Mouse (Mus musculus) forebrain, embryonic 14.5 days (tissue): ENCODE measurements around the gene Thpo. TPM values are rescaled to one million over a fixed set of nuclear protein-coding genes. Genes with fewer than 3 reads are reported as not detected.

Experiments
- ATAC-seq: fragments of 200-750 bp; cut with Nextera tagmentation; 2 replicates; pipeline ENCODE4 v1.8.0; 2017; ENCODE audit warnings: mild to moderate bottlenecking, moderate library complexity
- DNase-seq: peaks from one replicate; pipeline ENCODE4 v3.0.0-alpha.2; 2015; ENCODE audit warnings: low spot score
- H3K27ac ChIP-seq: fragments of 300-500 bp; sonication (generic); 2 replicates; pipeline ENCODE4 v1.5.1; 2014; ENCODE audit warnings: low read depth, mild to moderate bottlenecking, control low read depth, low read length, moderate library complexity
- H3K27me3 ChIP-seq: fragments of 300-500 bp; sonication (generic); replicated peaks from 2 replicates; pipeline ENCODE4 v1.6.1; 2014; ENCODE audit warnings: low read length, control low read depth, mixed read lengths; ENCODE audit not compliant: control insufficient read depth, insufficient read depth
- H3K36me3 ChIP-seq: fragments of 300-500 bp; sonication (generic); 2 replicates; pipeline ENCODE4 v1.6.1; 2014; ENCODE audit warnings: low read length, control low read depth; ENCODE audit not compliant: control insufficient read depth, insufficient read depth
- H3K4me1 ChIP-seq: fragments of 300-500 bp; sonication (generic); 2 replicates; pipeline ENCODE4 v1.6.1; 2014; ENCODE audit warnings: antibody characterized with exemption, low read length, control low read depth; ENCODE audit not compliant: control insufficient read depth, insufficient read depth
- H3K4me2 ChIP-seq: fragments of 300-500 bp; sonication (generic); 2 replicates; pipeline ENCODE4 v1.6.1; 2014; ENCODE audit warnings: mild to moderate bottlenecking, control low read depth, low read length
- H3K4me3 ChIP-seq: fragments of 300-500 bp; sonication (generic); 2 replicates; pipeline ENCODE4 v1.5.1; 2014; ENCODE audit warnings: low read depth, low read length, control low read depth
- H3K9ac ChIP-seq: fragments of 300-500 bp; sonication (generic); 2 replicates; pipeline ENCODE4 v1.6.1; 2014; ENCODE audit warnings: mild to moderate bottlenecking, low read length, control low read depth, moderate library complexity
- H3K9me3 ChIP-seq: fragments of 300-500 bp; sonication (generic); replicated peaks from 2 replicates; pipeline ENCODE4 v1.6.1; 2016; ENCODE audit warnings: low read length, control low read depth, mixed read lengths; ENCODE audit not compliant: control insufficient read depth
- WGBS: fragments of 180-500 bp; shearing (Covaris S2); extraction: QIAGEN DNeasy Blood & Tissue Kit; methylation state at CpG from one replicate; pipeline ENCODE4 v1.1.7; 2014; 5-methylcytosine and 5-hydroxymethylcytosine counted together
- polyA plus RNA-seq: library from polyadenylated mRNA; unstranded; fragments of >200 nt; fragmentation: Nextera tagmentation; extraction: Ambion mirVana; gene quantifications from 2 replicates; pipeline ENCODE4 v1.2.1, GENCODE M21; 2014

The Thpo gene
- polyA plus RNA-seq, 1 experiment from 2014 or later, result 0.25 TPM

DNA sequence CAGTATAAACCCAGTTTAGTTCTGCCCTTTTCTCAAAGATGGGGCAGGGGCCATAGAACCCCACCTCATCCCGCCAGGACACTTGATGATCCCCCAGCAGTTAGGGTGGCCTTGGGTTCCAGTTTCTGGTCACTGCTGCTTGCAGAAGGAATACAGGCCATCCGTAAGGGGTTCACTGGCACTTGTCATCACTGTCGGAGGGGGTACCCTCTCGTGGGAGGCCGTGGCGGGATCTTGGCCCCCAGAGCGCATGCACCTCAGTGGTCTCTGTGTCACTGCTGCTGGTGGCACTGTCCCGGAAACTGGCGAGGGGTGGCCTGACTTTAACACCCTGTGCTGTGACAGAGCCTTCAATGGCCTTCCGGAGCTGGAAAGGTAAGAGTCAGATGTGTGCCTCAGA lies 31.2 kb downstream of the Thpo start:
- Histone ChIP-seq H3K4me2 (no peak overlapping the region), H3K9me3 (no peaks in the 10 kb centered on the region), H3K4me3 (no peak overlapping the region), H3K36me3 (peaks cover 53% of the 10 kb centered on the region), H3K4me1 (peaks cover 8% of the 10 kb centered on the region; the same call in 1 of the 2 replicates), H3K27ac (no peak overlapping the region), H3K9ac (no peak overlapping the region), H3K27me3 (no peaks in the 10 kb centered on the region)
- WGBS, result 92% methylated on average over 10 of the region's 10 CpGs
- no peak for DNase-seq
- ATAC-seq, result no peak; the same call in 1 of the 2 replicates

- peak; percentile 62 for ATAC-seq
- WGBS, result 3% methylated on average over 8 of the region's 8 CpGs
- H3K4me2 ChIP-seq, result no peak overlapping the region
- peaks cover 47% of the 10 kb centered on the region for H3K36me3 ChIP-seq
- DNase-seq, result peak; percentile 69
- no peak overlapping the region for H3K4me3 ChIP-seq
- no peak overlapping the region for H3K27ac ChIP-seq
- peaks cover 8% of the 10 kb centered on the region; the same call in 1 of the 2 replicates for H3K4me1 ChIP-seq
- H3K9me3 ChIP-seq, result no peaks in the 10 kb centered on the region
- H3K27me3 ChIP-seq, result no peaks in the 10 kb centered on the region
- no peak overlapping the region for H3K9ac ChIP-seq
Observed at GRCm38 (mm10) chr16:20702522-20702893, 31.8 kb downstream of the Thpo start.

GRCm38 (mm10) chr16:20701729-20702521 lies 32.4 kb downstream of the Thpo start:
- no peaks in the 10 kb centered on the region for H3K27me3 ChIP-seq
- H3K4me2 ChIP-seq, result no peak overlapping the region
- DNase-seq (no peak), ATAC-seq (no peak; the same call in 1 of the 2 replicates)
- H3K36me3 ChIP-seq, result peaks cover 41% of the 10 kb centered on the region
- WGBS, result 14% methylated on average over 11 of the region's 12 CpGs
- H3K27ac ChIP-seq, result peak overlapping the region; percentile 16; the same call in 1 of the 2 replicates
- no peaks in the 10 kb centered on the region for H3K9me3 ChIP-seq
- H3K4me3 ChIP-seq, result no peak overlapping the region
- H3K4me1 ChIP-seq, result peaks cover 8% of the 10 kb centered on the region; the same call in 1 of the 2 replicates
- no peak overlapping the region; the same call in 1 of the 2 replicates for H3K9ac ChIP-seq

- H3K9ac ChIP-seq, result no peak overlapping the region; the same call in 1 of the 2 replicates
- H3K4me1 ChIP-seq, result peaks cover 14% of the 10 kb centered on the region
- H3K4me3 ChIP-seq, result no peak overlapping the region
- H3K9me3 ChIP-seq, result no peaks in the 10 kb centered on the region
- peak overlapping the region; percentile 16; the same call in 1 of the 2 replicates for H3K27ac ChIP-seq
- no peak overlapping the region for H3K4me2 ChIP-seq
- H3K36me3 ChIP-seq, result peaks cover 35% of the 10 kb centered on the region
- no peak for ATAC-seq
- no peak for DNase-seq
- 50% methylated on average over 7 of the region's 7 CpGs for WGBS
- H3K27me3 ChIP-seq, result no peaks in the 10 kb centered on the region
Observed at GRCm38 (mm10) chr16:20701316-20701715, 33.0 kb downstream of the Thpo start.

GRCm38 (mm10) chr16:20700036-20700435 lies 34.3 kb downstream of the Thpo start:
- H3K4me2 ChIP-seq, result no peak overlapping the region
- no peak overlapping the region for H3K27ac ChIP-seq
- no peaks in the 10 kb centered on the region for H3K27me3 ChIP-seq
- ATAC-seq, result no peak
- H3K36me3 ChIP-seq, result peaks cover 29% of the 10 kb centered on the region
- H3K9ac ChIP-seq, result no peak overlapping the region
- H3K4me1 ChIP-seq, result peaks cover 19% of the 10 kb centered on the region
- no peaks in the 10 kb centered on the region for H3K9me3 ChIP-seq
- H3K4me3 ChIP-seq, result no peak overlapping the region
- no peak for DNase-seq
- WGBS, result 38% methylated on average over 5 of the region's 5 CpGs

- H3K4me3 ChIP-seq, result no peak overlapping the region
- 81% methylated on average over 5 of the region's 5 CpGs for WGBS
Observed at GRCm38 (mm10) chr16:20699266-20699665, 35.0 kb downstream of the Thpo start.

GRCm38 (mm10) chr16:20695622-20696323 lies 38.5 kb downstream of the Thpo start:
- Histone ChIP-seq H3K4me3 (peak overlapping the region; percentile 35), H3K27ac (peak overlapping the region; percentile 74), H3K36me3 (peaks cover 35% of the 10 kb centered on the region), H3K9ac (peak overlapping the region; percentile 55), H3K9me3 (no peaks in the 10 kb centered on the region), H3K27me3 (no peaks in the 10 kb centered on the region), H3K4me2 (peak overlapping the region; percentile 88), H3K4me1 (peaks cover 21% of the 10 kb centered on the region)
- peak; percentile 97 for DNase-seq
- 1% methylated on average over 46 of the region's 46 CpGs for WGBS
- peak; percentile 84 for ATAC-seq

More at GRCm38 (mm10) chr16:20699266-20699665, 35.0 kb downstream of the Thpo start:
- H3K27me3 ChIP-seq, result no peaks in the 10 kb centered on the region
- DNase-seq (no peak), ATAC-seq (no peak)
- no peak overlapping the region for H3K9ac ChIP-seq
- no peak overlapping the region for H3K4me2 ChIP-seq
- H3K36me3 ChIP-seq, result peaks cover 29% of the 10 kb centered on the region
- peaks cover 23% of the 10 kb centered on the region for H3K4me1 ChIP-seq
- H3K27ac ChIP-seq, result no peak overlapping the region
- no peaks in the 10 kb centered on the region for H3K9me3 ChIP-seq

DNA sequence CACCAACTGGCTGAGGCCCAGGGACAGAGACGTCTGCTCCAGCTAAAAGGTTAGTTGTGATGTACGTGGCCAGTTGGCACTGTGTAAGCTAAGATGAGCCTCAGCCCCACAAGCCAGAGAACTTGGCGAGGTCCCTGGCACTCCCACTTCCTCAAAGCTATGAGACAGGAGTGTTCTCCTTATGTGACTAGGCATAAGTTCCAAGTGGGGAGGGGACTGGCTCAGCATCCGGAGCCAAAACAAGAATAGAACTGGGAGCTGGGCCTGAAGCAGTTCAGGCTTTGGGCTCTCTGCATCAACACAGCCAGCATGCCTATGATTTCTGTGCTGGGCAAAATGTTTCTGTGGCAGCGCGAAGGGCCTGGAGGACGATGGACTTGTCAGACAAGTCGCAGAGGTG lies 39.5 kb downstream of the Thpo start:
- Histone ChIP-seq H3K4me3 (no peak overlapping the region), H3K4me2 (peak overlapping the region; percentile 88), H3K36me3 (peaks cover 39% of the 10 kb centered on the region), H3K9me3 (no peaks in the 10 kb centered on the region), H3K9ac (no peak overlapping the region), H3K4me1 (peaks cover 21% of the 10 kb centered on the region), H3K27me3 (no peaks in the 10 kb centered on the region), H3K27ac (peak overlapping the region; percentile 17; the same call in 1 of the 2 replicates)
- 62% methylated on average over 8 of the region's 8 CpGs for WGBS
- ATAC-seq, result no peak
- DNase-seq, result peak; percentile 74
